Mouse (Mus musculus) hindbrain, postnatal 0 days (tissue): ENCODE measurements around the gene Nup43. TPM values are rescaled to one million over a fixed set of nuclear protein-coding genes. Genes with fewer than 3 reads are reported as not detected.

ENCODE experiments used
- ATAC-seq: fragments of 200-750 bp; cut with Nextera tagmentation; 2 replicates; pipeline ENCODE4 v1.8.0; 2017; ENCODE audit warnings: mild to moderate bottlenecking, moderate TSS enrichment, moderate library complexity
- DNase-seq: peaks from one replicate; pipeline ENCODE4 v3.0.0-alpha.2; 2015; ENCODE audit warnings: low spot score
- H3K27ac ChIP-seq: fragments of 300-500 bp; sonication (generic); 2 replicates; pipeline ENCODE4 v1.5.1; 2014; ENCODE audit warnings: mild to moderate bottlenecking
- H3K27me3 ChIP-seq: fragments of 300-500 bp; sonication (generic); 2 replicates; pipeline ENCODE4 v1.6.1; 2014; ENCODE audit warnings: low read length, mixed read lengths; ENCODE audit not compliant: insufficient read depth
- H3K36me3 ChIP-seq: fragments of 300-500 bp; sonication (generic); 2 replicates; pipeline ENCODE4 v1.6.1; 2014; ENCODE audit warnings: low read length, mixed read lengths; ENCODE audit not compliant: insufficient read depth
- H3K4me1 ChIP-seq: fragments of 300-500 bp; sonication (generic); 2 replicates; pipeline ENCODE4 v1.6.1; 2014; ENCODE audit warnings: antibody characterized with exemption, low read length, mixed read lengths; ENCODE audit not compliant: insufficient read depth
- H3K4me2 ChIP-seq: fragments of 300-500 bp; sonication (generic); 2 replicates; pipeline ENCODE4 v1.6.1; 2014; ENCODE audit warnings: low read depth, mild to moderate bottlenecking, low read length, moderate library complexity, mixed read lengths
- H3K4me3 ChIP-seq: fragments of 300-500 bp; sonication (generic); 2 replicates; pipeline ENCODE4 v1.5.1; 2014; ENCODE audit warnings: low read length
- H3K9ac ChIP-seq: fragments of 300-500 bp; sonication (generic); replicated peaks from 2 replicates; pipeline ENCODE4 v1.6.1; 2014; ENCODE audit warnings: mild to moderate bottlenecking, low read length, moderate library complexity, mixed read lengths
- H3K9me3 ChIP-seq: fragments of 300-500 bp; sonication (generic); 2 replicates; pipeline ENCODE4 v1.6.1; 2016; ENCODE audit warnings: low read length, mixed read lengths
- CTCF ChIP-seq: IDR thresholded peaks from 2 replicates; pipeline ENCODE4 v1.5.1; 2016; ENCODE audit warnings: antibody characterized with exemption, control low read depth, low read depth
- WGBS: fragments of 180-500 bp; shearing (Covaris S2); extraction: QIAGEN DNeasy Blood & Tissue Kit; methylation state at CpG from one replicate; pipeline ENCODE4 v1.1.7; 2014; 5-methylcytosine and 5-hydroxymethylcytosine counted together
- polyA plus RNA-seq: library from polyadenylated mRNA; unstranded; fragments of >200 nt; fragmentation: Nextera tagmentation; extraction: Ambion mirVana; gene quantifications from 2 replicates; pipeline ENCODE4 v1.2.1, GENCODE M21; 2015
- total RNA-seq: library from RNA; depleted of rRNA; stranded (reverse); fragments of >200 nt; gene quantifications from 2 replicates; pipeline ENCODE4 v1.2.3, GENCODE M21; 2014

Nup43 gene
- total and polyA plus RNA-seq, 2 experiments from 2014 or later = 11.6 to 20.2 TPM

- peaks cover 19% of the 10 kb centered on the region for H3K4me1 ChIP-seq
- no peak for TF ChIP-seq CTCF
- 0 out of 2 replicates have a peak, but pooled peaks cover 10% of the 10 kb centered on the region for H3K36me3 ChIP-seq
- H3K9ac ChIP-seq = peak overlapping the region; percentile 100
- no peak for ATAC-seq
- H3K4me3 ChIP-seq = peak overlapping the region; percentile 95
- 62% methylated on average over 3 of the region's 3 CpGs for WGBS
- H3K4me2 ChIP-seq = peak overlapping the region; percentile 86
- H3K27me3 ChIP-seq = no peaks in the 10 kb centered on the region
- no peak for DNase-seq
- no peaks in the 10 kb centered on the region for H3K9me3 ChIP-seq
- peak overlapping the region; percentile 99; the same call in 1 of the 2 replicates for H3K27ac ChIP-seq
These were observed 14.9 kb downstream of the Nup43 start for GRCm38 (mm10) chr10:7682249-7682648.

GRCm38 (mm10) chr10:7686902-7687301, 19.6 kb downstream of the Nup43 start:
- 93% methylated on average over 6 of the region's 6 CpGs for WGBS
- no peak for DNase-seq
- H3K4me1 ChIP-seq = peaks cover 10% of the 10 kb centered on the region; the same call in 1 of the 2 replicates
- H3K9ac ChIP-seq = no peak overlapping the region
- H3K36me3 ChIP-seq = peaks cover 10% of the 10 kb centered on the region; the same call in 1 of the 2 replicates
- no peaks in the 10 kb centered on the region for H3K9me3 ChIP-seq
- no peak overlapping the region for H3K4me3 ChIP-seq
- H3K27me3 ChIP-seq = no peaks in the 10 kb centered on the region
- H3K4me2 ChIP-seq = no peak overlapping the region
- no peak for TF ChIP-seq CTCF
- H3K27ac ChIP-seq = no peak overlapping the region
- no peak for ATAC-seq

- Histone ChIP-seq H3K4me1 (no peaks in the 10 kb centered on the region), H3K36me3 (peaks cover 46% of the 10 kb centered on the region), H3K4me3 (no peak overlapping the region), H3K27ac (no peak overlapping the region), H3K9ac (no peak overlapping the region), H3K27me3 (no peaks in the 10 kb centered on the region), H3K4me2 (no peak overlapping the region), H3K9me3 (no peaks in the 10 kb centered on the region)
- DNase-seq (no peak), ATAC-seq (no peak)
- no peak for TF ChIP-seq CTCF
These were observed 28.0 kb downstream of the Nup43 start for GRCm38 (mm10) chr10:7695286-7695685.

GRCm38 (mm10) chr10:7700120-7700519, 32.8 kb downstream of the Nup43 start:
- Histone ChIP-seq H3K4me2 (no peak overlapping the region), H3K9me3 (no peaks in the 10 kb centered on the region), H3K36me3 (peaks cover 48% of the 10 kb centered on the region), H3K27me3 (no peaks in the 10 kb centered on the region), H3K9ac (no peak overlapping the region), H3K4me1 (no peaks in the 10 kb centered on the region), H3K4me3 (no peak overlapping the region), H3K27ac (no peak overlapping the region)
- ATAC-seq = no peak
- TF ChIP-seq CTCF = no peak
- 91% methylated on average over 3 of the region's 3 CpGs for WGBS
- DNase-seq = no peak

- no peaks in the 10 kb centered on the region for H3K27me3 ChIP-seq
- DNase-seq (no peak), ATAC-seq (no peak)
- H3K4me2 ChIP-seq = no peak overlapping the region
- no peak overlapping the region for H3K27ac ChIP-seq
- no peak overlapping the region for H3K4me3 ChIP-seq
- no peaks in the 10 kb centered on the region for H3K4me1 ChIP-seq
- TF ChIP-seq CTCF = no peak
- peaks cover 61% of the 10 kb centered on the region for H3K36me3 ChIP-seq
- no peaks in the 10 kb centered on the region for H3K9me3 ChIP-seq
- WGBS = 97% methylated on average over 6 of the region's 6 CpGs
- H3K9ac ChIP-seq = no peak overlapping the region
These were observed 35.3 kb downstream of the Nup43 start for GRCm38 (mm10) chr10:7702586-7702985.

- DNase-seq = no peak
- H3K27ac ChIP-seq = no peak overlapping the region
- WGBS = 91% methylated on average over 5 of the region's 5 CpGs
- no peaks in the 10 kb centered on the region for H3K4me1 ChIP-seq
- no peak overlapping the region for H3K4me2 ChIP-seq
- no peak overlapping the region for H3K4me3 ChIP-seq
- peaks cover 45% of the 10 kb centered on the region for H3K36me3 ChIP-seq
- no peaks in the 10 kb centered on the region for H3K9me3 ChIP-seq
- ATAC-seq = no peak
- H3K27me3 ChIP-seq = no peaks in the 10 kb centered on the region
- TF ChIP-seq CTCF = no peak
- H3K9ac ChIP-seq = no peak overlapping the region
These were observed 42.8 kb downstream of the Nup43 start for GRCm38 (mm10) chr10:7710121-7710520.

- ATAC-seq (no peak), DNase-seq (no peak)
- no peaks in the 10 kb centered on the region for H3K27me3 ChIP-seq
- H3K36me3 ChIP-seq = peaks cover 34% of the 10 kb centered on the region
- no peaks in the 10 kb centered on the region for H3K9me3 ChIP-seq
- WGBS = 93% methylated on average over 13 of the region's 13 CpGs
- H3K4me1 ChIP-seq = no peaks in the 10 kb centered on the region
- H3K27ac ChIP-seq = no peak overlapping the region
- H3K9ac ChIP-seq = no peak overlapping the region
- no peak overlapping the region for H3K4me3 ChIP-seq
- TF ChIP-seq CTCF = no peak
- H3K4me2 ChIP-seq = no peak overlapping the region
These were observed 45.2 kb downstream of the Nup43 start for GRCm38 (mm10) chr10:7712506-7712905.
